Mouse (Mus musculus): ENCODE results near the gene E4f1.

E4f1 gene

GRCm38 (mm10) chr17:24415011-24415410, 55.1 kb downstream of the E4f1 start:
- no peak for DNase-seq (ENCODE audit: low spot score in 2 of 2)

DNA sequence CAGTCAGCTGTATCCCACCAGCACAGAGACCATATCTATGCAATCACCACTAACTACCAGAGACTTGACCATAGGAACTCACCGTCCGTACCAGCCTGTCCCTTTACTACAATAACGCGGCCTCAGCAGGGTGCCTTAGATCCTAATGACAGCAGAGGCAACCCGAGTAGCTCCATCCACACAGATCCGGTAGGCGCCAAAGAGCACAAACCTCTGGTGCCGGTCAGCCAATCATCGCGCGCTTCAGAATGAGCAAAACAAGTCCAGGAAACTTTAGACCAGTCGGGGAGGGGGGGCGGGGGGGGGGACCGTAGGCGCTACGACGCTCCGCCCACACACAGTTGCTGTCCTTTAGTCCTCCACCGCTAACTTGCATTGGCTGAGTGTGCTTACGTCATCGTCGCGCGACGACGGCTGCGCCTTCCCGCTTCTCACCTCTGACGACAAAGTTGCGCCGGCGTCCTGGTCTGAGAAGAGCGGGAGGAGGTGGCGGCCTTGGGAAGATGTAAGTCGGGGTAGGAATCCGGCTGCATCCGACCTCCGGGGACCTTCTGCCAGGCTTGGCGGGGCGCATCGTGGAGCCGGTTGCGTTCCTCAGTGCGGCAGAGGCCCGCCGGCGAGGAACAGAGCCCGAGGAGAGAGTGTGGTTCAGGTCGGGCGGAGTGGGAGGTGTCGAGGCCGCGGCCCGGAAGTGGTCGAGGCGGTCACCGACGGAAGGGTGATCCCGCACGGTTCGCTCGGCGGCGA, 55.7 kb downstream of the E4f1 start, which contains the start of gene Rnps1:
Rnps1 (plus strand) TSS at position 336 of the 747 bp plus-strand sequence.
- peak; percentile 89 to 90 for DNase-seq (ENCODE audit: low spot score in 2 of 2)

DNA sequence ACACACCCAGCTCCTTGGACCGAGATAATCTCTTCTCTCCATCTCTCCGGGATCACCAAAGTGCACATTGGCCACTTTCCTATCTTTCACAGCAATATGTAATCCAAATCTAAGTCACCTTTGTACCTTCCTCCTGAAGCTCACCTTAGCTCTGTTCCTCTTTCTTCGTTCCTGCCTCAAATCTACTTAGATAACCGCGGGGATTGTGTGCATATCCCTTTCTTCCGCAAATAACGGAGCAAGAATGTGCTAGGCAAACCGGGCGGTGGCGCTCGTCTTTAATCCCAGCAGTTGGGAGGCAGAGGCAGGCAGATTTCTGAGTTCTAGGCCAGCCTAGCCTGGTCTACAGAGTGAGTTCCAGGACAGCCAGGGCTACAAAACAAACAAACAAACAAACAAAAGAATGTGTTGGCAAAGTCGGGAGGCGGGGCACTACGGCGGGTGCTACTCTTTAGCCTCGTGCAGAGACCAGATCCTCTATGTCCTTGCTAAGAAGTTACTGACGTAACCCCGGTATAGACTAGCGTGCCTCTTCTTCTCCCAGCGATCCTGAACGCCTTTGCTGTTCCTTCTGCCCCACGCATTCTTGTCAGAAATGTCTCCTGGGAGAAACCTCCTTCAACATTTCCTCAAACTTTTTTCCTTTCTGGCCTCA, 56.4 kb downstream of the E4f1 start:
- DNase-seq (ENCODE audit: low spot score in 2 of 2), result no peak

DNA sequence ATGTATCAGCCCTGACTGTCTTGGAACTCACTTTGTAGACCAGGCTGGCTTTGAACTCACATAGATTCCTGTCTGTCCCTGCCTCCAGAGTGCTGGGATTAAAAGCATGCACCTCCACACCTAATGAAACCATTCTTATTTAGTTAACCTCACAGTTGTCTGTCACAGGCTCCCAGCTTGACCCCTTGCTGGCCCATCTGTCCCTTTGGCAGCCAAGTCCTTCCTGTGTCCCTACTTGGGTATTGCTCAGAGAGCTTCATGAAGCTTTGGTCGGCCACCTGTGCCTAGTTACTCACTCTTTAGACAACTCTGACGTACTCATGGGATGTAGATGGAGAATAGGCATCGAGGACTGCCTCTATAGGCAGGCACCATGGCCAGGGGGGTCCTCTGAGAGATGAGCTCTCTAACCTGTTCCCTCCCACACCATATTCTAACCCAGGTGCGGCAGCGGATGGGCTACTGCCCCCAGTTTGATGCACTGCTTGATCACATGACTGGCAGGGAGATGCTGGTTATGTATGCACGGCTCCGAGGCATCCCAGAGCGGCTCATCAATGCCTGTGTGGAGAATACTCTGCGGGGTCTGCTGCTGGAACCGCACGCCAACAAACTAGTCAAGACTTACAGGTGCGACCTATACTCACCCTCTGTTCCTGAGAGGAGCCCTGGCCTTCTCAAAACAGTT, 62.9 kb downstream of the E4f1 start:
- DNase-seq (ENCODE audit: low spot score in 2 of 2), result no peak

GRCm38 (mm10) chr17:24402371-24402770, 67.7 kb downstream of the E4f1 start:
- no peak for DNase-seq (ENCODE audit: low spot score in 2 of 2)

GRCm38 (mm10) chr17:24394456-24394855, 75.7 kb downstream of the E4f1 start:
- DNase-seq (ENCODE audit: low spot score in 2 of 2), result no peak
